Mouse (Mus musculus) erythroblast, embryonic 14.5 days (primary cell): Measurements from ENCODE around the gene Eral1. TPM values are rescaled to one million over a fixed set of nuclear protein-coding genes. Genes with fewer than 3 reads are reported as not detected.

Experiments
- H3K27me3 ChIP-seq: 2 replicates; pipeline ENCODE4 v1.6.1; 2012; ENCODE audit warnings: inconsistent platforms; ENCODE audit not compliant: control insufficient read depth
- H3K36me3 ChIP-seq: 2 replicates; pipeline ENCODE4 v1.6.1; 2012; ENCODE audit warnings: mild to moderate bottlenecking, inconsistent platforms; ENCODE audit not compliant: control insufficient read depth
- H3K4me1 ChIP-seq: 2 replicates; pipeline ENCODE4 v1.6.1; 2012; ENCODE audit warnings: inconsistent platforms; ENCODE audit not compliant: control insufficient read depth
- H3K4me3 ChIP-seq: replicated peaks from 2 replicates; pipeline ENCODE3; 2012; ENCODE audit warnings: moderate library complexity, mild to moderate bottlenecking, inconsistent platforms
- H3K9me3 ChIP-seq: 2 replicates; pipeline ENCODE4 v1.6.1; 2012; ENCODE audit warnings: low read length, inconsistent platforms, mixed read lengths; ENCODE audit not compliant: control insufficient read depth
- GATA1 ChIP-seq: IDR thresholded peaks from 2 replicates; pipeline ENCODE4 v1.6.1; 2012; ENCODE audit warnings: low read length, inconsistent platforms, mixed read lengths
- TAL1 ChIP-seq: IDR thresholded peaks from 3 replicates; pipeline ENCODE4 v1.6.1; 2012; ENCODE audit warnings: low read length, inconsistent platforms, mixed read lengths
- polyA plus RNA-seq: library from polyadenylated mRNA; stranded (reverse); fragments of >175 nt; gene quantifications from 2 replicates; pipeline ENCODE4 v1.2.3, GENCODE M21; 2012

Eral1 gene
- polyA plus RNA-seq, 1 experiment: 0.14 TPM

DNA sequence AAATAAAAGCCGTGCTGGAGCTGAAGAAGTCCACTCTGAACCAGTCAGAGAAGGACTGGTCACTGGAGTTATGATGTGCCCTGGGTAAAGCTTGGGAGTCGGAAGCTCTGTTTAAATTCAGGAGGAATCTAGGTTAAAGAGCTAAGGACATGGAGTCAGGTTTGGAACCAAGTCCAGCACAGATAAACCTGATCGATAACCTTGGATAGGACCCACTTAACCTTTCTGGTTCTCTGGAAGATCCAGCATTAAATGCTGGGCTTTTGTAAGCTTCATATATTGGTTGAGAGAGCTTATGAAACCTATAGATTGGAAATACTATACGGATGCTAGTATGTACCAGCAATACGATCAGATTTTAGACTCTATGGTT lies 14.9 kb upstream of the Eral1 start:
- Histone ChIP-seq H3K9me3 (no peaks in the 10 kb centered on the region), H3K36me3 (no peaks in the 10 kb centered on the region)
- TF ChIP-seq TAL1 (no peak), GATA1 (no peak)

DNA sequence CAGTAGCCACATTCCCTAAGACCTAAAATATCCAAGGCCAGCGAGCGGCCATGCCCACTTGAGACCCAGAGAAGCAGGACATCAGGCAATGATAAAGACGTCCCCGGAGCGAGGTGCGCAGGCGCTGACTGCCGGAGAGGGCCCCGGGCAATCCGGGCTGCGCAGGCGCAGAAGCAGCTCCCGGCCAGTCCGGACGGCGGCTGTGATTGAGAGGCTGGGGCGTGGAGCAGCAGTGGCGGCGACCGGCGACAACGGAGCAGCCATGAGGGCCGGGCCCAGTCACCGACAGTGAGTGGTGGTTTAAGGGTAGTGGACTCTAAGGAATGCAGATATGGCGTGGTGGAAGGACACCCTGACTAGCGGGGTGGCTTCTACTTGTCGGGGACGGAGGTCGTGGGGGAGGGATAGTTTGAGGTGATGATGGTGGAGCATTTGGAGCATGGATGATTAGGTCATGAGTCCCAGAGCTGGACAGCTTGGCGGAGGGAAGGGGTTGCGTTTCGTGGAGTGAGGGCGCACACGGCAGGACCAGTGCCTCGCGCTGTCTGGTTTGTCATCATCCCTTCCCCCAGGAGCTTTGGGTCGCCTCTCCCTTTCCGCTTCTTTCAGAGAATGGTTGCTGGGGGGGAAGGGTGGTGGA lies 14.4 kb upstream of the Eral1 start, which contains the start of gene Fam222b:
Fam222b (plus strand) TSS at position 157 of the 640 bp plus-strand sequence.
- no peaks in the 10 kb centered on the region for H3K36me3 ChIP-seq
- peaks cover 27% of the 10 kb centered on the region for H3K4me1 ChIP-seq
- H3K27me3 ChIP-seq: peaks cover 13% of the 10 kb centered on the region
- H3K9me3 ChIP-seq: no peaks in the 10 kb centered on the region
- TF ChIP-seq GATA1: no peak
- TF ChIP-seq TAL1: no peak
- H3K4me3 ChIP-seq: peak within 1 kb of the TSS; percentile 80

More for the DNA sequence above, 14.9 kb upstream of the Eral1 start:
- peaks cover 27% of the 10 kb centered on the region for H3K4me1 ChIP-seq
- H3K4me3 ChIP-seq: peak overlapping the region; percentile 80
- peaks cover 13% of the 10 kb centered on the region for H3K27me3 ChIP-seq

DNA sequence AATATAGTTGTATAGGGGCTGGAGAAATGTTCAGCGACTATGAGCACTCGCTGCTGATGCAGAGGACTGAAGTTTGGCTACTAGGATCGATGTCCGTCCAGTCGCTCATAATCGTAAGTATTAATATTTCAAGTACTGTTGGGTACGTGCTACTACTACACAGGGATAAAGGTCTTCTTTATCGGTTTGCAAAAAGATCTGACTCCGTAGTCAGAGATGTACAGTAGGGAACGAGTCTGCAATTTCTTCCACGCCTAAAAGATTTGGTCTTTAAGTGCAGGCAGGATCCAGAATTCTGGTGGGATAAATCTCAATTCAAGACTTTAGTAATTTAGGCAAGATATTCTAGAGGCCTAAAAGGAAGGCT lies 13.9 kb upstream of the Eral1 start:
- no peak for TF ChIP-seq GATA1
- no peak for TF ChIP-seq TAL1
- Histone ChIP-seq H3K4me3 (peak overlapping the region; percentile 80), H3K9me3 (no peaks in the 10 kb centered on the region), H3K4me1 (peaks cover 27% of the 10 kb centered on the region), H3K36me3 (no peaks in the 10 kb centered on the region), H3K27me3 (peaks cover 13% of the 10 kb centered on the region)

DNA sequence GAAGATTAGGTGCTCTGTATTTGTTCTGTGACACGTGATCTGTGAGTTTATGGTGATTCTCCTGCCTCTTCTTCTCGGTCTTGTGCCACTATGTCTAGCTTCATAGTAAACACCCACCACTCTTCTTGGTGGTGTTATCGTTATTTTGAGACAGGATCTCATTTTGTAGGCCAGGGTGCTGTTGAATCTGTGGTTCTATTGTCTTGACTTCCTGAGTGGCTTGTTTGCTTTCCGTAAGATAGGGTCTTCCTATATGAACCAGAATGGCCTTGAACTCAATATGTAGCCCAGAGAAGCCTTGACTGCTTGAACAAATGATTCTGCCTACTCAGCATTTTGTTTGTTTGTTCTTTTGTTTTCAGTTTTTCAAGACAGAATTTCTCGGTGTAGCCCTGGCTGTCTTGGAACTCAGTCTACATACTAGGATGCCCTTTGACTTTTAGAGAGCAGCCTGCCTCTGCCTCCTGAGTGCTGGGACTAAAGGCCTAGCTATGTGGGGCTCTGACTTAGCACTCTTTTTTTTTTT lies 7.6 kb upstream of the Eral1 start:
- Histone ChIP-seq H3K4me3 (no peak overlapping the region), H3K27me3 (no peaks in the 10 kb centered on the region), H3K36me3 (no peaks in the 10 kb centered on the region), H3K4me1 (peaks cover 9% of the 10 kb centered on the region), H3K9me3 (no peaks in the 10 kb centered on the region)
- TF ChIP-seq GATA1 (no peak), TAL1 (no peak)

DNA sequence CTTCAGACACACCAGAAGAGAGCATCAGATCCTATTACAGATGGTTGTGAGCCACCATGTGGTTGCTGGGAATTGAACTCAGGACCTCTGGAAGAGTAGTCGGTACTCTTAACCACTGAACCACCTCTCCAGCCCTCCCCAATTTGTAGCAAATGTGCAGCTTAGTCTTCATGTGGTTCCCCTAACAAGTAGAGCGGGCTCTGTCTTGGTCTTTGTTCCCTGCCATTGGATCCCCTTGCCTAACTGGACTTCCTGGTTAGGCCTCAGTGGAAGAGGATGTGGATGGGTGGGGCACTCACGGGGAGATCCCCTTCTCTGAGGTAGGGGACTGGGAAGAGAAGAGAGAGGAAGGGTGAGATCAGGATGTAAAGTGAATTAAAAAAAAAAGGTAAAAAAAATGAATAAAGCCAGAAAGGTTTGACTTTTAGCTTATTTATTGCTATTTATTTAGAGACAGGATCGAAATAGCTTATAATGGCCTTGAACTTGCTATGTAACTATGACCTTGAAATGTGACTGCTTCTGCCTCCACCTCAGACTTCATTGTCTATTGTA lies 6.8 kb upstream of the Eral1 start:
- H3K36me3 ChIP-seq: no peaks in the 10 kb centered on the region
- no peak for TF ChIP-seq TAL1
- TF ChIP-seq GATA1: no peak
- no peaks in the 10 kb centered on the region for H3K9me3 ChIP-seq
- H3K4me3 ChIP-seq: no peak overlapping the region
- no peaks in the 10 kb centered on the region for H3K27me3 ChIP-seq
- H3K4me1 ChIP-seq: peaks cover 9% of the 10 kb centered on the region

DNA sequence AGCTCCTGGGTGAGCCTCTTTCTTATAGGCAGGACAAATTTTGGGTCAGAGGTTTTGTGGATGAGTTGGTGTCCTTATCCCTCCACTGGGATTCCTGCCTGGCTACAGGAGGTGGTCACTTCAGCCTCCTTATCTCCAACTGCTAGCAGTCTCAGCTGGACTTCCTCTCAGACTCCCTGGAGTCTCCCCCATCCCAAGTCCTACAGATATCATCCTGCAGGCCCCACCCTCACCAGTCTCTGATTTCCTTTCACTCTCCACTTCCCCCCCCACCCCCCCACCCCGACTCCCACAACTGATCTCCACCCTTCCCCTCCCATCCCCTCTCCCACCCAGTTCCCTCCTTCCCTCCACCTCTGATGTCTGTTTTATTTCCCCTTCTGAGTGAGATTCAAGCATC lies 3.4 kb upstream of the Eral1 start:
- Histone ChIP-seq H3K36me3 (peaks cover 4% of the 10 kb centered on the region), H3K9me3 (no peaks in the 10 kb centered on the region), H3K4me1 (peaks cover 34% of the 10 kb centered on the region), H3K27me3 (no peaks in the 10 kb centered on the region), H3K4me3 (no peak overlapping the region)
- TF ChIP-seq GATA1: no peak
- TF ChIP-seq TAL1: no peak

DNA sequence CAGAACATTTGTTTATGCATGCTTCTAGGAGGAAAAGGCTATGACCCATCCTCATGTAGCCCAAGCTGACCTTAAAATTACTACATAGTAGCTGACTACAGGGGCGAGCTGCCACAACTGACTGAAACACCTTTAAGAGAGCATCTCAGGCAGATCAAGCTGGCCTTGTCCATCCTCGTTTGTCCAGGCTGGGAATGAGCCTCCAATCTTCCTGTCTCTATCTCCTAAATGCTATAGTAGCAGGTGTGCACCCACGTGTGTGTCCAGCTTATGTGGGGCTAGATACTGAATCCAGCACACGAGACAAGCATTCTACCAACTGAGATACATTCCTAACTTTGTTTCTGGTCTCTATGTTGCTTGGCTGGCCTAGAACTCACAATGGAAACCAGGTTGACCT lies 5.5 kb downstream of the Eral1 start:
- TF ChIP-seq GATA1: no peak
- TF ChIP-seq TAL1: no peak
- no peaks in the 10 kb centered on the region for H3K27me3 ChIP-seq
- H3K4me1 ChIP-seq: peaks cover 89% of the 10 kb centered on the region
- peak overlapping the region; percentile 74 for H3K4me3 ChIP-seq
- peaks cover 89% of the 10 kb centered on the region for H3K36me3 ChIP-seq
- no peaks in the 10 kb centered on the region for H3K9me3 ChIP-seq

DNA sequence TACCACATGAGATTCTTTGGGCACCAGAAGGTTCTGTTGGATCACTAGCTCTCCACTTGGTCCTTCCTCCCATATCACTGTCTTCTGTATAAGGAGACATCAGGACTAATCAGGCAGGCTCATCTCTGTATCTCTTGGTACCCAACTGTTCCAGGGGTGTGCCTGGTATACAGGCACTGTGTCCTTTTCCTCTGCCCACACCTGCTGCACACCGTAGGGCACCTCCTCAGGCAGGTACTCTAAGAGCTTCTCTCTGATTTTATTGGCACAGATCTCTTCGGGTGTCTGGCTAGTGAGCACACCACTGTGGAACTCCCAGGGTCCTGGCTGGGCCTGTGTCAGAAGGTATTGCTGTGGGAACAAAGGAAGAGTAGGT lies 5.9 kb downstream of the Eral1 start:
- TF ChIP-seq TAL1 (no peak), GATA1 (peak; percentile 94)
- H3K4me3 ChIP-seq: peak overlapping the region; percentile 74

DNA sequence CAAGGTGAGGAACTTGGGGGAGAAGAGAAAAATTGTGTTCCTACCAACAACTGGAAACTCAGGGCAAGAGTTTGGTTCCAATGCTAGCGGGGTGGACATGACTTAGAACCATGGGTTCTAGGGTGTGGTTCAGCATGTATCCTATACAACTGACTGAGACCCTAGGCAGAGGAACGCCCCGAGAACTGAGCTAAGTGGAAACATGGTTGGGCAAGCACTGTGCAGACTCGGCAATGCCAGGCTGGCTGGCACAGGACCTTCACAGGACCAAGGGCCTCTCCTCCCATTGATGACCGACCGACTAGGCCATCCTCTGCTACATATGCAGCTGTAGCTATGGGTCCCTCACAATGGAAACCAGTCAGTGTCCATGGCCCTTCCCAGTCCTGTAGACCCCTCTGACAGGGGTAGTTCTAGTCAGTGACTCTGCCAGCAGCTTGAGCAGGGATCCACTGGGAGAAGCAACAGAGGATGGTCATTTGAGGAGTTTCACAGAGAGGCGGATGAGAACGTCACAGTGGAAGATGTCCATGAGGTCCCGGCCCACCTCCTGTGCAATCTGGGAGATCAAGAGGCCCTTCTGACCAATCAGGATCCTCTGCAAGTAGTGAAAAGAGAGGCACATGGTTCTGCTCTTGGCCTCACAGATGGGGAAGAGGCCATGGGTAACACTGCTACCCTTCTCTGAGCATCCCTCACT lies 6.5 kb downstream of the Eral1 start:
- no peaks in the 10 kb centered on the region for H3K9me3 ChIP-seq
- H3K27me3 ChIP-seq: no peaks in the 10 kb centered on the region
- peaks cover 89% of the 10 kb centered on the region for H3K36me3 ChIP-seq
- H3K4me1 ChIP-seq: peaks cover 89% of the 10 kb centered on the region
- H3K4me3 ChIP-seq: peak overlapping the region; percentile 74
- TF ChIP-seq GATA1 (no peak), TAL1 (no peak)

More for the DNA sequence above, 5.9 kb downstream of the Eral1 start:
- H3K36me3 ChIP-seq: peaks cover 91% of the 10 kb centered on the region
- no peaks in the 10 kb centered on the region for H3K9me3 ChIP-seq
- peaks cover 89% of the 10 kb centered on the region for H3K4me1 ChIP-seq
- H3K27me3 ChIP-seq: no peaks in the 10 kb centered on the region
